Mouse (Mus musculus) hindbrain, embryonic 11.5 days (tissue): ENCODE results near the gene Slc2a2. TPM values are rescaled to one million over a fixed set of nuclear protein-coding genes. Genes with fewer than 3 reads are reported as not detected.

ENCODE experiments used
- ATAC-seq: fragments of 200-750 bp; cut with Nextera tagmentation; 2 replicates; pipeline ENCODE4 v1.8.0; 2017; ENCODE audit warnings: mild to moderate bottlenecking, moderate TSS enrichment, moderate library complexity; ENCODE audit not compliant: low FRiP score
- DNase-seq: peaks from one replicate; pipeline ENCODE4 v3.0.0-alpha.2; 2015; ENCODE audit warnings: low spot score
- H3K27ac ChIP-seq: fragments of 300-500 bp; sonication (generic); 2 replicates; pipeline ENCODE4 v1.5.1; 2014; ENCODE audit warnings: mild to moderate bottlenecking, low read depth, low read length
- H3K27me3 ChIP-seq: fragments of 300-500 bp; sonication (generic); 2 replicates; pipeline ENCODE4 v1.6.1; 2014; ENCODE audit warnings: mild to moderate bottlenecking, low read length, moderate library complexity, mixed read lengths; ENCODE audit not compliant: control insufficient read depth, insufficient read depth
- H3K36me3 ChIP-seq: fragments of 300-500 bp; sonication (generic); 2 replicates; pipeline ENCODE4 v1.6.1; 2014; ENCODE audit warnings: mild to moderate bottlenecking, low read length, moderate library complexity, mixed read lengths; ENCODE audit not compliant: control insufficient read depth, insufficient read depth
- H3K4me1 ChIP-seq: fragments of 300-500 bp; sonication (generic); replicated peaks from 2 replicates; pipeline ENCODE4 v1.6.1; 2014; ENCODE audit warnings: low read length, mixed read lengths; ENCODE audit not compliant: control insufficient read depth, insufficient read depth
- H3K4me2 ChIP-seq: fragments of 300-500 bp; sonication (generic); replicated peaks from 2 replicates; pipeline ENCODE4 v1.6.1; 2014; ENCODE audit warnings: mild to moderate bottlenecking, low read depth, low read length
- H3K4me3 ChIP-seq: fragments of 300-500 bp; sonication (generic); 2 replicates; pipeline ENCODE4 v1.5.1; 2014; ENCODE audit warnings: low read depth, low read length
- H3K9ac ChIP-seq: fragments of 300-500 bp; sonication (generic); 2 replicates; pipeline ENCODE4 v1.6.1; 2014; ENCODE audit warnings: low read depth, low read length
- H3K9me3 ChIP-seq: fragments of 300-500 bp; sonication (generic); 2 replicates; pipeline ENCODE4 v1.6.1; 2016; ENCODE audit warnings: low read length; ENCODE audit not compliant: control insufficient read depth
- WGBS: fragments of 180-500 bp; shearing (Covaris S2); extraction: QIAGEN DNeasy Blood & Tissue Kit; methylation state at CpG from one replicate; pipeline ENCODE4 v1.1.7; 2014; 5-methylcytosine and 5-hydroxymethylcytosine counted together
- polyA plus RNA-seq: library from polyadenylated mRNA; unstranded; fragments of >200 nt; fragmentation: Nextera tagmentation; extraction: Ambion mirVana; gene quantifications from 2 replicates; pipeline ENCODE4 v1.2.1, GENCODE M21; 2014

Gene Slc2a2
- polyA plus RNA-seq, 1 experiment from 2014 or later: 0.25 TPM

DNA sequence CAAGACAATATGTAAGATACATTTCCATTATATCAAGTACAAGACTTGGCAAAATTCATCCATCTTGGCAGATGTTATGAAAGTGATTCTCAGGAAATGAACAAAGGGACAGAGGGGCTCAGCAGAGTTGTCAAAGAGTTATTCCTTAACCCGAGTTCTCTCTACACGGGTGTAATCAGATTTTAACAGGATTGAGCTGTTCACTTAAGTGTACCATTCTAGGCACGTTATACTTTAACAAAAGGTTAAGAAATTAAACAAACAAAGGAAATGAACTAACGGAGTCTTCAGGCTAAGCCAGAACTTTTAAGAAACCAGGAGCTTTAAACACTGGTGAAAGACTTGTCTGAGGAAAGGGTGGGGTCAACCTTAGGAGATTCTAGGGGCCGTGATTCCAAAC, 23.5 kb downstream of the Slc2a2 start:
- DNase-seq (no peak), ATAC-seq (no peak)
- no peaks in the 10 kb centered on the region for H3K36me3 ChIP-seq
- no peak overlapping the region for H3K4me2 ChIP-seq
- H3K27me3 ChIP-seq: no peaks in the 10 kb centered on the region
- WGBS: 78% methylated on average over 5 of the region's 5 CpGs
- H3K4me1 ChIP-seq: no peaks in the 10 kb centered on the region
- no peak overlapping the region for H3K9ac ChIP-seq
- H3K27ac ChIP-seq: no peak overlapping the region
- no peak overlapping the region for H3K4me3 ChIP-seq
- no peaks in the 10 kb centered on the region for H3K9me3 ChIP-seq

DNA sequence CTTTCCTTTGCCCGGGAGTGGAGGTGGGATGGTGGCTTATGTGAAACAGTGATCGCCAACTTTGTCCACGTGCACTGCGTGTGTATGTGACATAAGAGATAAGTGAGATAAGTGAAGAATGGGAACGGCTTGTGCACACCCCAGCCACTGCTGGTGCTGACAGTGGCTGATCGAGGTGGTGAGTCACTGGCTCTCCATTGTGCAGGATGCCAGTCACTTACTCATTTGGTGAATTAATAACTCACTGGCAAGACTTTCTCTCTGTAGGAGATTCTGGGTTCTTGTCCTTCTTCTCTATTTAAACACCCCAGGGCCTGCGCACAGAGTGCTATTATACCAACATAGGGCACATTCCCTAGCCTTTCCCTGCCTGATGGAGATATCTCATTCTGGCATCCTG, 24.1 kb downstream of the Slc2a2 start:
- Histone ChIP-seq H3K4me1 (no peaks in the 10 kb centered on the region), H3K4me3 (no peak overlapping the region), H3K27me3 (no peaks in the 10 kb centered on the region), H3K9me3 (no peaks in the 10 kb centered on the region), H3K27ac (no peak overlapping the region), H3K4me2 (no peak overlapping the region), H3K36me3 (no peaks in the 10 kb centered on the region), H3K9ac (no peak overlapping the region)
- DNase-seq: no peak
- ATAC-seq: no peak
- WGBS: 84% methylated on average over 7 of the region's 7 CpGs

DNA sequence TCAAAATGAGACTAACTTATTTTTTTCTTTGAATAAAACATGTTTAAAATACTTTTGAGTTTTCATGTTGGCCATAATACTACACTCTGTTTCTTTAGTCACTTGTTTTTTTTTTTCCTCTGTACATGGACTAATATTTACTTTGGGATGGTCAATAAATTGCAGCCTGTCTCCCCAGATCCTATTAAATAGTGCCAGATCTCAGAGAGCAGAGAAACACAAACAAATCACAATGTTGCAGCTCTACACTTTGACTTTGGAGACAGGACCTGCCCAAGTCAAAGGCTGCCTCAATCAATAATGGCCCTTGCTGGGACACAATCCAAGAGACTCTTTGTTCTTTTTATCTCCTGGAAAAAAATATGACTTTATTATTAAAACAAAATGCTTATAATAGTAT, 24.8 kb downstream of the Slc2a2 start:
- no peaks in the 10 kb centered on the region for H3K27me3 ChIP-seq
- H3K27ac ChIP-seq: no peak overlapping the region
- H3K4me1 ChIP-seq: no peaks in the 10 kb centered on the region
- DNase-seq (no peak), ATAC-seq (no peak)
- no peak overlapping the region for H3K9ac ChIP-seq
- no peaks in the 10 kb centered on the region for H3K36me3 ChIP-seq
- no peak overlapping the region for H3K4me3 ChIP-seq
- H3K9me3 ChIP-seq: no peaks in the 10 kb centered on the region
- no peak overlapping the region for H3K4me2 ChIP-seq

DNA sequence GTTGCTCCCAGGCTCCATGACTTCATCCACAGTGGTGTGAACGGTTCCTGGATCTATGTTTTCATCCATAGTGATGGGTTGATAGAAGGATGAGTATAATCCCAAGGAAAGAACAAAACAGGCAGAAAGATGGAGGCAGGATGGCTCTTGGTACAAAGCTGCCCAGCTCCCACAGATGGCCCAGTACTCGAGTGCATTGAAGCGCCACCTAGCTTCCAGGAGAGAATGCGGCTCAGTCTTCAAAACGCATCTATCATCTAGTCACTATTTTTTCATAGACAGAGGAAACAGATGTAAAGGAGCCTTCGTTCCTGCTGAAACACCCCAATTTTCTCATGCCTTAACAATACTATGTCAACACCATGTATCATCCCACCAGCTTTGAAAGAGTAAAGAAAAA, 25.8 kb downstream of the Slc2a2 start:
- Histone ChIP-seq H3K9ac (no peak overlapping the region), H3K4me2 (no peak overlapping the region), H3K36me3 (no peaks in the 10 kb centered on the region), H3K27ac (no peak overlapping the region), H3K4me1 (no peaks in the 10 kb centered on the region), H3K27me3 (no peaks in the 10 kb centered on the region), H3K9me3 (no peaks in the 10 kb centered on the region), H3K4me3 (no peak overlapping the region)
- no peak for ATAC-seq
- DNase-seq: no peak
- 63% methylated on average over 6 of the region's 6 CpGs for WGBS

DNA sequence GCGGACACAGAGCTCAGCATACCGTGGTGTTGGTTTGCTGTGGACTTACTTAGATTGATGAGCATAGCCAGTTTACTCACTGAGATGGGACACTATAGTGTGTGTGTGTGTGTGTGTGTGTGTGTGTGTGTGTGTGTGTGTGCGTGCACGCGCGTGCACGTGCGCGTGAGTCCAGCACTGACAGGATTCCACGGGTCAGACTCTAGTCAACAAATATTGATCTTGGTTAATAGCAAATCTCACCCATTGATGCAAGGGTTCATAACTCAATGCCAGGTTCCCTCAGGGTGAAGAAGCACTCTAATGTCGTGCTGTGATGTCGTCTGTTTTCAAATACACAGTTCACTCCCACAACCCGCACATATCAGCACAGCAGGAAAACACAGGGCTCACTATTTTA, 27.5 kb downstream of the Slc2a2 start:
- no peak overlapping the region for H3K4me3 ChIP-seq
- no peak for DNase-seq

DNA sequence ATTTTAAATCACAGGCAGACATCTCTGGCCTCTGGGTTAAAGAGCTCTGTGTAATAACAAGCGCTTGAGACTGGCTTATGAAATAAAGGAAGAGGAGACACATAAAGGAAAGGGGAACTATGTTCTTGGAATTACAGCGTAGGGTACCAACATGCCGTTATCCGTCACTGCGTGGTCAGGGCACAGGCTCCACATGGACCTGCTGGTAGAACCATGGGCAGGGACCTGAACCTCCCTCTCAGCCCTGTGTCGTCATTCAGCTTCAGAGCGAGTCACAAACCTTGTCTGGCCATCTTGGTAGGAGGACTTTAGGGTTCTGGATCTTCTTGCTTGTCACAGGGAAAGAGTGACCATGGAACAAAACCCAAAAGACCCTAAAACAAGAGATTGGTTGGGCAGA, 28.7 kb downstream of the Slc2a2 start:
- no peak overlapping the region for H3K27ac ChIP-seq
- H3K9ac ChIP-seq: no peak overlapping the region
- DNase-seq (no peak), ATAC-seq (no peak)
- H3K36me3 ChIP-seq: no peaks in the 10 kb centered on the region
- H3K9me3 ChIP-seq: no peaks in the 10 kb centered on the region
- H3K4me3 ChIP-seq: no peak overlapping the region
- H3K4me2 ChIP-seq: no peak overlapping the region
- 98% methylated on average over 7 of the region's 7 CpGs for WGBS
- H3K4me1 ChIP-seq: no peaks in the 10 kb centered on the region
- H3K27me3 ChIP-seq: no peaks in the 10 kb centered on the region

More for the DNA sequence above, 27.5 kb downstream of the Slc2a2 start:
- no peak overlapping the region for H3K4me2 ChIP-seq
- no peak overlapping the region for H3K9ac ChIP-seq
- no peaks in the 10 kb centered on the region for H3K36me3 ChIP-seq
- 91% methylated on average over 13 of the region's 13 CpGs for WGBS
- H3K9me3 ChIP-seq: no peaks in the 10 kb centered on the region
- H3K27me3 ChIP-seq: no peaks in the 10 kb centered on the region
- no peaks in the 10 kb centered on the region for H3K4me1 ChIP-seq
- H3K27ac ChIP-seq: no peak overlapping the region
- no peak for ATAC-seq

DNA sequence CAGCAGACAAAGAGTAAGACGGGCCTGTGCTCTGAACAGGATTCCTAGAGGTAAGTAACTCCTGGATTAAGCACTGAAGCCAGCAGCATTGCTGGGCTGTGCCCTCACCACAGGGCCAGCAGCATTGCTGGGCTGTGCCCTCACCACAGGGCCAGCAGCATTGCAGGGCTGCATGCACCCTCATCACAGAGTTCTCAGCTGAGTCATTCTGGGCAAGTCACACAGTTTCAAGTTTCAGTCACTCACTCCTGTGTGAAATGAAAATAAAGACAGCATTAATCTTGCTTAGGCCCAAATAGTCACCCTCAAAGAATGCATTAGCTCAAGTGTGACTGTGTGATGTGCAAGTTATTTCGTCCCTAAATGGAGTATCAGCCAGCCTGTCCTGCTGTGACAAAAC, 37.0 kb downstream of the Slc2a2 start:
- H3K27me3 ChIP-seq: no peaks in the 10 kb centered on the region
- 76% methylated on average over 2 of the region's 2 CpGs for WGBS
- ATAC-seq (no peak), DNase-seq (no peak)
- H3K4me1 ChIP-seq: no peaks in the 10 kb centered on the region
- H3K9ac ChIP-seq: no peak overlapping the region
- H3K36me3 ChIP-seq: no peaks in the 10 kb centered on the region
- H3K9me3 ChIP-seq: no peaks in the 10 kb centered on the region
- H3K27ac ChIP-seq: no peak overlapping the region
- H3K4me3 ChIP-seq: no peak overlapping the region
- H3K4me2 ChIP-seq: no peak overlapping the region

DNA sequence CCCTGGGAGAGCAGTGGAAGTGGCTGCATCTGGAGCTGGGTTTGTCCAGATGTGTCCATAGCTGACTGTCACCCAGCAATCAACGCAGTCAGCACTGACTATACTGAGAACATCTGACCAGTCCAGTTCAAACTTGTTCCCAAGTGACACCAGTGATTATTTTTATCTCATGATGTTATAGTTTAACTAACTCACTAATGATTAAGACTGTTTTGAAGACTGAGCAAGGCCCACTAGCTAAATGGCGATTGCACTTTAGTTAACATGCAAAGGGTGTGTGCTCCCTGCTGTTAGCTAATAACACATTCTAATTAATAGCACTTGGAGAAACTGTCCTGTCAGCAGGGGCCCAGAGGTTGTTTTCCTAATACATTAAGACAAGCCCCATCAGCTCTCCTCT, 39.3 kb downstream of the Slc2a2 start:
- no peaks in the 10 kb centered on the region for H3K9me3 ChIP-seq
- DNase-seq (no peak), ATAC-seq (no peak)
- no peaks in the 10 kb centered on the region for H3K4me1 ChIP-seq
- H3K4me3 ChIP-seq: no peak overlapping the region
- no peak overlapping the region for H3K4me2 ChIP-seq
- WGBS: 46% methylated on average over 2 of the region's 2 CpGs
- no peak overlapping the region for H3K27ac ChIP-seq
- no peak overlapping the region for H3K9ac ChIP-seq
- no peaks in the 10 kb centered on the region for H3K36me3 ChIP-seq
- no peaks in the 10 kb centered on the region for H3K27me3 ChIP-seq

DNA sequence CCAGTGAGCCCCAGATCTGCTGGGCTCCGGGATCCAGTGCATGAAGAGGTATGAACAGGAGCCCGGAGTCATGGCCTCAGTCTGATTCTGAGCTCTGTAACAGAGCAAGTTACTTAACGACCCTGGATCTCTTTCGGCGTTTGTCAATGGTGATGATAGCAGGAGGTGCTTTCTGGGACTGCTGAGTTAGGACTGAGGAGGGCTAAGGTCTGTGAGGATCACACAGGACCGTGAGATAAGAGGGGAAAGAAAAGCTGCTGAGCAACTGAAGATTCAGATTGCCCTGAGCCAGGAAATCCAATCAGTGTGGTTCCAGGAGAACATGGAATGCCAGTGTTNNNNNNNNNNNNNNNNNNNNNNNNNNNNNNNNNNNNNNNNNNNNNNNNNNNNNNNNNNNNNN, 42.6 kb downstream of the Slc2a2 start:
- no peaks in the 10 kb centered on the region for H3K36me3 ChIP-seq
- DNase-seq (no peak), ATAC-seq (no peak)
- no peak overlapping the region for H3K27ac ChIP-seq
- 44% methylated on average over 6 of the region's 6 CpGs for WGBS
- H3K4me1 ChIP-seq: no peaks in the 10 kb centered on the region
- H3K4me3 ChIP-seq: no peak overlapping the region
- no peak overlapping the region for H3K9ac ChIP-seq
- no peaks in the 10 kb centered on the region for H3K9me3 ChIP-seq
- no peaks in the 10 kb centered on the region for H3K27me3 ChIP-seq
- H3K4me2 ChIP-seq: no peak overlapping the region
